ENCODE assay signal across 9 mouse cellular contexts in genomic region chr5:107200853-107201341, GRCm38 (mm10).
DNase-seq lines count a peak whose midpoint lies in the region; ATAC-seq and TF ChIP-seq lines count a peak whose summit lies in the region.
"Had no signal": no experiment of that assay in that cellular context is flagged by ENCODE, and none has a peak within 500 bp of the region (broad histone marks: within the 10 kb centered on the region; RNA-seq: fewer than 3 reads in every experiment).

No protein-coding gene starts in this region.

- H3K36me3 ChIP-seq in kidney, postnatal 0 days (ENCODE audit: insufficient read depth, low read length): no peaks in the 10 kb centered on the region
- H3K36me3 ChIP-seq in midbrain, embryonic 11.5 days (ENCODE audit: control insufficient read depth, insufficient read depth, low read length): no peaks in the 10 kb centered on the region
- H3K36me3 ChIP-seq: G1E had no signal

- no peak for TF ChIP-seq CTCF in layer of hippocampus, adult 2 months (conservative IDR thresholded peaks at IDR 0.05)
- TF ChIP-seq CTCF in kidney, postnatal 0 days (IDR thresholded peaks at IDR 0.05; ENCODE audit: low read depth): no peak

- no peak overlapping the region for H3K9ac ChIP-seq in kidney, postnatal 0 days (ENCODE audit: low read depth, low read length)
- no peak overlapping the region for H3K9ac ChIP-seq in midbrain, embryonic 11.5 days (ENCODE audit: low read length)

- no peaks in the 10 kb centered on the region for H3K27me3 ChIP-seq in kidney, postnatal 0 days (ENCODE audit: insufficient read depth, low read length)
- no peaks in the 10 kb centered on the region for H3K27me3 ChIP-seq in midbrain, embryonic 11.5 days (ENCODE audit: control insufficient read depth, insufficient read depth, low read length)

- H3K4me3 ChIP-seq in layer of hippocampus, adult 2 months: no peak overlapping the region
- no peak overlapping the region for H3K4me3 ChIP-seq in kidney, postnatal 0 days (replicated peaks; ENCODE audit: low read depth, low read length)
- H3K4me3 ChIP-seq in midbrain, embryonic 11.5 days (ENCODE audit: low read depth, low read length): no peak overlapping the region

- no peak overlapping the region for H3K4me2 ChIP-seq in kidney, postnatal 0 days (ENCODE audit: low read length)
- no peak overlapping the region for H3K4me2 ChIP-seq in midbrain, embryonic 11.5 days

- no peak for ATAC-seq in kidney, postnatal 0 days (replicated peaks; ENCODE audit: low FRiP score, low read depth)
- ATAC-seq in megakaryocyte, adult 5-6 weeks (ENCODE audit: poor library complexity, severe bottlenecking): peak; percentile 84
- no peak for ATAC-seq in midbrain, embryonic 11.5 days (ENCODE audit: low FRiP score)

- DNase-seq in layer of hippocampus, adult 2 months (ENCODE audit: low spot score in 2 of 2): no peak
- DNase-seq in layer of hippocampus, adult 9-11 months: no peak
- DNase-seq in heart, adult 9 months (ENCODE audit: low spot score in 2 of 2): peak; percentile 53 to 56
- peak; percentile 81 for DNase-seq in kidney, postnatal 0 days (ENCODE audit: low spot score)
- DNase-seq in midbrain, embryonic 11.5 days (ENCODE audit: low spot score, missing footprints): no peak
- no peak for DNase-seq in frontal cortex, postnatal 10 days (ENCODE audit: low spot score in 2 of 2)
- DNase-seq in cerebellum, adult 18-20 months: no peak

- no peaks in the 10 kb centered on the region for H3K9me3 ChIP-seq in kidney, postnatal 0 days (replicated peaks; ENCODE audit: low read length)
- no peaks in the 10 kb centered on the region for H3K9me3 ChIP-seq in midbrain, embryonic 11.5 days (ENCODE audit: control insufficient read depth, low read length)
- H3K9me3 ChIP-seq: G1E had no signal

- peak overlapping the region; percentile 69 for H3K27ac ChIP-seq in layer of hippocampus, adult 2 months
- peak overlapping the region; percentile 72 for H3K27ac ChIP-seq in kidney, postnatal 0 days
- H3K27ac ChIP-seq in midbrain, embryonic 11.5 days (ENCODE audit: low read depth, low read length): no peak overlapping the region

- 40% methylated on average over 12 of the region's 12 CpGs for WGBS in kidney, postnatal 0 days
- 73% methylated on average over 12 of the region's 12 CpGs for WGBS in midbrain, embryonic 11.5 days

- peaks cover 25% of the 10 kb centered on the region for H3K4me1 ChIP-seq in kidney, postnatal 0 days (replicated peaks; ENCODE audit: insufficient read depth, low read length)
- H3K4me1 ChIP-seq in midbrain, embryonic 11.5 days (ENCODE audit: control insufficient read depth, insufficient read depth, low read length): peaks cover 4% of the 10 kb centered on the region; the same call in 1 of the 2 replicates

Comparison
In these comparisons a context has a peak if more than half of its experiments do, and no peak if none do; other contexts are left out.
1. DNase-seq: peak in heart, adult 9 months (2 of 2) and kidney, postnatal 0 days (single experiment); none in layer of hippocampus, adult 2 months (0 of 2), layer of hippocampus, adult 9-11 months (single experiment), midbrain, embryonic 11.5 days (single experiment), frontal cortex, postnatal 10 days (0 of 2) and cerebellum, adult 18-20 months (0 of 2).